Mouse (Mus musculus) liver, embryonic 12.5 days (tissue): ENCODE measurements at regions not wholly inside any gene's neighbourhood (a gene's known extent, or its start where the extent isn't known, plus 50 kb on each side); places are given as distances from the start of the nearest gene placed in this dataset.
A peak's percentile ranks its signal among the peaks of the same experiment; 100 is the strongest.

Experiments
- ATAC-seq: fragments of 200-750 bp; cut with Nextera tagmentation; 2 replicates; pipeline ENCODE4 v1.8.0; 2017; ENCODE audit warnings: moderate number of reproducible peaks, mild to moderate bottlenecking, moderate library complexity
- H3K27ac ChIP-seq: fragments of 300-500 bp; sonication (generic); 2 replicates; pipeline ENCODE4 v1.5.1; 2016; ENCODE audit warnings: mild to moderate bottlenecking
- H3K27me3 ChIP-seq: fragments of 300-500 bp; sonication (generic); replicated peaks from 2 replicates; pipeline ENCODE4 v1.6.1; 2016; ENCODE audit warnings: mild to moderate bottlenecking, moderate library complexity
- H3K36me3 ChIP-seq: fragments of 300-500 bp; sonication (generic); 2 replicates; pipeline ENCODE4 v1.6.1; 2016; ENCODE audit warnings: mild to moderate bottlenecking, moderate library complexity
- H3K4me1 ChIP-seq: fragments of 300-500 bp; sonication (generic); 2 replicates; pipeline ENCODE4 v1.6.1; 2016
- H3K4me2 ChIP-seq: fragments of 300-500 bp; sonication (generic); 2 replicates; pipeline ENCODE4 v1.6.1; 2016; ENCODE audit warnings: mild to moderate bottlenecking, moderate library complexity
- H3K4me3 ChIP-seq: fragments of 300-500 bp; sonication (generic); 2 replicates; pipeline ENCODE4 v1.5.1; 2016; ENCODE audit warnings: mild to moderate bottlenecking, moderate library complexity
- H3K9ac ChIP-seq: fragments of 300-500 bp; sonication (generic); 2 replicates; pipeline ENCODE4 v1.6.1; 2016; ENCODE audit warnings: mild to moderate bottlenecking, moderate library complexity
- H3K9me3 ChIP-seq: fragments of 300-500 bp; sonication (generic); replicated peaks from 2 replicates; pipeline ENCODE4 v1.6.1; 2016; ENCODE audit warnings: mild to moderate bottlenecking, moderate library complexity
- WGBS: fragments of 180-500 bp; shearing (Covaris S2); methylation state at CpG from one replicate; pipeline ENCODE4 v1.1.7; 2016; ENCODE audit not compliant: insufficient replicate concordance; 5-methylcytosine and 5-hydroxymethylcytosine counted together

DNA sequence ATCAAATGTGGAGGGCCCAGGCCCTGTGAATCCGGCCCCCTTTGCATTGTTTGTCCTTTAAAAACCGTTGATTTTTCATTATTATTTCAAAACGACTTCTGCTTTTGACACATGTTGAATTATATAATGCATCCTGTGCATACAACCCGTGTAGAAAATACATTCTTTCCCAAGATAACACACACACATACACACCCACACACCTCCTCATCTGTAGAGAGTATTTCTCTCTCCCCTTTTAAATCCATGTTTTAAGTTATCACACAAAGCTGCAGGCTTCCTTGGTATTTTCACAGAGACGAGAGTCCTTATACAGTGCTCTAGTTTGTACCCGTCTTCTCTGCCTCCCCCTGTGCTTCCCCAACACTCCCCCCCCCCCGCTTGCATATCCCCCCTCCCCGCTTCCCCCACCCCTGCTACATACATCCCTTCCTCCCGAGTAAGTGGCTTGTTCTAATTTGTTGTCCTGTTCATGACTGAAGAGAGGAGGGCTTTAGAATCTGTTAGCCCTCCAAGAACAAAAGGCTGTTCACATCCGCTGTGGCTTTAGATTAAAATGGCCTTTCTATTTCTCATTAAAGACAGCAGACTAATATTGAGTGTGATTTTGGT lies 95.8 kb upstream of the Errfi1 start:
- Histone ChIP-seq H3K4me1 (peaks cover 18% of the 10 kb centered on the region), H3K4me2 (no peak overlapping the region), H3K36me3 (no peaks in the 10 kb centered on the region), H3K4me3 (no peak overlapping the region), H3K9me3 (no peaks in the 10 kb centered on the region), H3K27me3 (no peaks in the 10 kb centered on the region), H3K27ac (peak overlapping the region; percentile 32; the same call in 1 of the 2 replicates), H3K9ac (no peak overlapping the region)
- WGBS, result 38% methylated on average over 10 of the region's 10 CpGs
- no peak for ATAC-seq

DNA sequence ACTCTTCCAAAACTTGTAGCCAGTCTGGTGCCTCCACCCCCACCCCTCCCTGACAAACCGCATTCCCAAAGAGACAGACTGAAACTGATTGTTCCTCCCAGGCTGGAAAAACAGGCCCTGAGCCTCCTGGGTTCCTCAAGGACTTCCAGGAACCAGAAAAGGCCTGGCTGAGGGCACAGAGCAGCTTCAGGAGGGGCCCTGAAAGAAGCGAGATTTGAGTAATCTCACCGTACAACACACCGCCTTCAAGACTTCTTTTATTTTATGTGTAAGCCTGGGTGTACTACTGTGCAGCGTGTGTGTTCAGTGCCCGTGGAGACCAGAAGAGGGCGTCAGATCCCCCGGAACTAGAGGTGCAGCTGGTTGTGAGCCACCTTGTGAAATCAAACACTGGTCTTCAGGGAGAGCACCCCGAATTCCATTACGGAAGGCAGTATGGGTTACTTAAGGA lies 96.4 kb upstream of the Errfi1 start:
- no peak overlapping the region for H3K4me2 ChIP-seq
- no peak overlapping the region for H3K4me3 ChIP-seq
- ATAC-seq, result no peak
- H3K36me3 ChIP-seq, result no peaks in the 10 kb centered on the region
- H3K9ac ChIP-seq, result no peak overlapping the region
- 68% methylated on average over 10 of the region's 10 CpGs for WGBS
- peaks cover 18% of the 10 kb centered on the region for H3K4me1 ChIP-seq
- H3K9me3 ChIP-seq, result no peaks in the 10 kb centered on the region
- H3K27me3 ChIP-seq, result no peaks in the 10 kb centered on the region
- peak overlapping the region; percentile 22; the same call in 1 of the 2 replicates for H3K27ac ChIP-seq

DNA sequence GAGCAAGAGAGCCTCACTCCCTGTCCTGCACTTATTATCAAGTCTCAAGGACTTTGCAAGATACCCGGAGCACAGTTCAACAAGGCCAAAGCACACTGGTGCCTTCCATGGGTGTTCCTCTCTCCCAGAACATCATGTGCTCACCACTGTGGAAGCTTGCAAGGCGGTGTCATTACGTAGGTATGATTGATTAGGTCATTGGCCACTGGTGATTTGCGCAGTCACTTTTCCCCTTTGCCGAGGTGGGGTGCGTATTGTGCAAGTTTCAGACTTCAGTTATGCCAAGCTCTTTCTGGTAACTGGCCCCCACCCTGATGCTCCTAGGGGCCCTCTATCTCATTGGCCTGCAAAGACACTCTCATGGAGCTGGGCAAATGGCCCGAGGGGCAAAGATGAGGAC lies 98.3 kb upstream of the Errfi1 start:
- 82% methylated on average over 7 of the region's 7 CpGs for WGBS

DNA sequence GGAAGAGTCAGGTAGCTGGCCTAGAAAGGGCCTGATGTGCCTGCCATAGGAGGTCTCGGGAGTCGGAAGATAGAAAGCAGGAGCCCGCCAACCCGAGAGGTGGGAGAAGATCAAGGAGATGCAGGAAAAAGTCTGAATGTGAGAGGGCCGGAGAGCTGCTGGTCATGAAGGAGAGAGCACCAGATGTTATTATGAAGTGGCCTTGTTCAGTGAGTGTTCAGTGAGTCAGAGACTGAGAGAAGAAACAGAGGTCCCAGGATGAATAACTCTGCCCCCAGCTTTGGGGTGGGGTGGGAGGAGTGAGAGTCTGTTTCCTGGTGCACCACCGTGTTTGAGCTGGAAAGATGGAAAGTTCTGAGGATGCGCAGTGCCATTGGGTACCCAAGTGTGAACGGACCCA lies 100.2 kb upstream of the Slc45a1 start:
- Histone ChIP-seq H3K9me3 (no peaks in the 10 kb centered on the region), H3K36me3 (no peaks in the 10 kb centered on the region), H3K4me2 (no peak overlapping the region), H3K4me3 (no peak overlapping the region), H3K4me1 (peaks cover 7% of the 10 kb centered on the region), H3K27me3 (peaks cover 6% of the 10 kb centered on the region; the same call in 1 of the 2 replicates), H3K27ac (no peak overlapping the region), H3K9ac (no peak overlapping the region)
- ATAC-seq, result no peak
- WGBS, result 79% methylated on average over 8 of the region's 8 CpGs

More for the DNA sequence above, 98.3 kb upstream of the Errfi1 start:
- H3K4me1 ChIP-seq, result peaks cover 18% of the 10 kb centered on the region
- no peak overlapping the region for H3K4me2 ChIP-seq
- no peak for ATAC-seq
- H3K27me3 ChIP-seq, result peaks cover 6% of the 10 kb centered on the region; the same call in 1 of the 2 replicates
- no peaks in the 10 kb centered on the region for H3K36me3 ChIP-seq
- H3K9ac ChIP-seq, result no peak overlapping the region
- no peaks in the 10 kb centered on the region for H3K9me3 ChIP-seq
- no peak overlapping the region for H3K4me3 ChIP-seq
- H3K27ac ChIP-seq, result no peak overlapping the region

DNA sequence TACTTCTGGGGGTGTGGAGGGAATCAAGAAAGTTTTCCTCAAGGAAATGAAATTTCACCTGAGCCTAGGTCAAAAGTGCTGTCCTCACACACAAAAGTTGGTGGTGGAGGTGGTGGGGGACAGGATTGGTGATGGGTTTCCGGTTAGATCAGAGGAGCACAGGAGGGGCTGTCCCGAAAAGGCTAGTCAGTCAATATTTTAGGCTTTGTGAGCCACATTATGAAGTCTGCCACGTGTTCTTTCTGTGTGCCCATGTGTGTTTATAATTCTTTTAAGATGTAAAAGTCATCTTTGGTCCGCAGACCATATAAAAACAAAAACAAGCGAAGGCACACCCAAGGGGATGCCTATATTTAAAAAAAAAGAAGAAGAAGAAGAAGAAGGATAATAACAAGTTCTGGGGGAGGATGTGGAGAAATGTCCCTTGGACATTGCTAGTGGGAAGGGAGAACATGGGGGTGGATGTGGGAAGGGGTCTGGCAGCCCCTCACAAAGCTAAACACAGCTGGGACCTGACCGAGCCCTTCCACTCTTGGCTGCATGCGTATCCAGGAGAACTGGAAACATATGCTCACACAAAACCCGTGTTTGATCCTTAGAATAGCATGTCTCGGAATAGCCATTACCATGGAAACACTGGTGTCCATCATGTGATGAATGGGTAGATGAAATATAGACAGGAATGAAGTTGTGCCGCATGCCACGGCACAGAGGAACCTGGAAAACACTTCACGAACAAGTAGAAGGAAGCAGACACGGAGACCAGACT lies 98.7 kb upstream of the Slc45a1 start:
- Histone ChIP-seq H3K4me1 (peaks cover 10% of the 10 kb centered on the region), H3K27ac (no peak overlapping the region), H3K9me3 (no peaks in the 10 kb centered on the region), H3K4me3 (no peak overlapping the region), H3K9ac (no peak overlapping the region), H3K36me3 (no peaks in the 10 kb centered on the region), H3K4me2 (no peak overlapping the region), H3K27me3 (peaks cover 6% of the 10 kb centered on the region; the same call in 1 of the 2 replicates)
- ATAC-seq, result no peak
- WGBS, result 63% methylated on average over 13 of the region's 13 CpGs

DNA sequence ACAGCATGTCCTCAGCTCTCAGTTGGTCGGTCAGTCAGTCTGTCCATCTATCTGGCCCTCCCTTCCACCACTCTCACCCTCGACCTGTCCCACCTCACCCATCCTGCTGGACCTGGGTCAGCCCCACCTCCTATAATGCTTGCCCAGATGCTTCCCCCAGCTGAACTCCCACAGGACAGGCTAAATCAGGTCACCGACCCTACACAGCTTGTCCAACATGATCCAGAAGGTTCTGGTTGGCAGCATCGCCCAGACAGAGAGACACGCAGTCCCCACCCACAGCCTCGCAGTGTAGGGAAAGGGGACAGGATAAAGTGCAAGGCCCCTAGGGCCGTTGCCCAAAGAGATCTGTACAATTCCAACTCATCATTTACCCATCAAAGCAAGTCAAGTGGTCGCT lies 97.1 kb upstream of the Slc45a1 start:
- Histone ChIP-seq H3K36me3 (no peaks in the 10 kb centered on the region), H3K9me3 (no peaks in the 10 kb centered on the region), H3K4me3 (no peak overlapping the region), H3K27ac (no peak overlapping the region), H3K9ac (no peak overlapping the region), H3K4me1 (peaks cover 13% of the 10 kb centered on the region), H3K4me2 (no peak overlapping the region), H3K27me3 (peaks cover 6% of the 10 kb centered on the region; the same call in 1 of the 2 replicates)
- WGBS, result 77% methylated on average over 8 of the region's 8 CpGs
- no peak for ATAC-seq

DNA sequence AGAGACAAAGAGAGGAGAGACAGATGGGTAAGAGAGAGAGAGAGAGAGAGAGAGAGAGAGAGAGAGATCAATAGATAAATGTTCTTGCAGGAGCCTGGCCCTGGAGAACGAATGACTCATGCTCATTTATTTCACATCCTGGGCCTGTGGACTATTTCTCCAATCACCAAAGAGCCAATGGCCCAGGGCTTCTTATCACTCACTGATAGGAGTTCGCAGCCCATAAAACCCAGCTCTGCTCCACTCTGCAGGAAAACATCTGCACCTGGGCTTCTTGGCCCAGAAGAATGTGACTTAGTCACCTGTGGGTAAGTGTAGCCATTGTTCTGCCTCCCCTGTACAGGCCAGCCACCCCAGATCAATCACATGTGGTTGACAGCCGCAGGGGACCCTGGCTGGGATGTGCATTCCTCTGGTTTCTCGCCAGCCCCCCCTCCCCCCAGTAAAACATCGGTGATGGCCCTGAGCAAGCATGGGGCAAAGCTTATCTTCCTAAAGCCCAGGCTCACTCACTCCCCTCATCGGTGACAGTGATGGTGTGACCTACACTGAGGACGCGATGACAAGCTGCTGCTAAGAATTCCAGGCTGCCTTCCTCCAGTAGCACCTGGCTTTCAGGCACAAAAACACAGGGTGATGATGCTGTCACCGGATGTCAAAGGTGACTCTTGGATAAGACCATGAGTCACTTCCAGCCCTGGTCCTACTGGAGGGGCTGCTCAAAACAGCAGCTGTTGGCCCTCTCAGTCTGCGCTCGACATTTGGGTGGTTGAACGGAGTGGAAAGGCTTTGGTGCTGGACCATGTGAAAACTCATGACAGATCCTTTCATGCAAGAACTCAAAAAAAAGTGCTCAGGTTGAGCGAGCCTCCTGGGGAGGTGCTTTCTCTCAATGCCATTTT lies 96.4 kb upstream of the Slc45a1 start:
- no peak overlapping the region for H3K4me2 ChIP-seq
- no peak overlapping the region for H3K4me3 ChIP-seq
- H3K4me1 ChIP-seq, result peaks cover 17% of the 10 kb centered on the region
- peaks cover 6% of the 10 kb centered on the region; the same call in 1 of the 2 replicates for H3K27me3 ChIP-seq
- H3K9ac ChIP-seq, result no peak overlapping the region
- H3K9me3 ChIP-seq, result no peaks in the 10 kb centered on the region
- WGBS, result 34% methylated on average over 13 of the region's 13 CpGs
- H3K36me3 ChIP-seq, result no peaks in the 10 kb centered on the region
- H3K27ac ChIP-seq, result no peak overlapping the region
- no peak for ATAC-seq

DNA sequence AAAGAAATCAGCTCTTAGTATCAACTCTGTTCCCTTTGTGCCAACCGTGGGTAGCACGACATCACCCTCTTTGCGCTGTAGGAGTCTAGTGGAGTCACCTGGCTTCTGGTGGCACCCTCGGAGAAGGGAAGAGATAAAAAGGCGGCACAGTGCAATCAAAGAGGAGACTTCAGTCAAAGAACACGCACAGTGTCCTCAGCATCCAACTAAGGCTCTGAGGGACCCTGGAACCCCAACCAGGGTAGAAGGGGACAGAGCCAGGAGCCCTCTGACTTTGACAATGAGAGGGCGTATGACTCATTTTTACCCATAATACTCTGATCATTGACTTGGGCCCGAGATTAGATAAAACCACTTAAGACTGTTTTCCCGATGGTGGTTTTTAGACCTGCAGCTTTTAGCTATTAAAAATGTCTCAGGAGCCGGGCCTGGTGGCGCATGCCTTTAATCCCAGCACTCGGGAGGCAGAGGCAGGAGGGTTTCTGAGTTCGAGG lies 94.5 kb upstream of the Slc45a1 start:
- Histone ChIP-seq H3K4me2 (no peak overlapping the region), H3K27ac (peak overlapping the region; percentile 57), H3K27me3 (no peaks in the 10 kb centered on the region), H3K36me3 (no peaks in the 10 kb centered on the region), H3K4me1 (peaks cover 22% of the 10 kb centered on the region), H3K9me3 (no peaks in the 10 kb centered on the region), H3K4me3 (no peak overlapping the region), H3K9ac (no peak overlapping the region)
- WGBS, result 64% methylated on average over 13 of the region's 13 CpGs
- no peak for ATAC-seq

DNA sequence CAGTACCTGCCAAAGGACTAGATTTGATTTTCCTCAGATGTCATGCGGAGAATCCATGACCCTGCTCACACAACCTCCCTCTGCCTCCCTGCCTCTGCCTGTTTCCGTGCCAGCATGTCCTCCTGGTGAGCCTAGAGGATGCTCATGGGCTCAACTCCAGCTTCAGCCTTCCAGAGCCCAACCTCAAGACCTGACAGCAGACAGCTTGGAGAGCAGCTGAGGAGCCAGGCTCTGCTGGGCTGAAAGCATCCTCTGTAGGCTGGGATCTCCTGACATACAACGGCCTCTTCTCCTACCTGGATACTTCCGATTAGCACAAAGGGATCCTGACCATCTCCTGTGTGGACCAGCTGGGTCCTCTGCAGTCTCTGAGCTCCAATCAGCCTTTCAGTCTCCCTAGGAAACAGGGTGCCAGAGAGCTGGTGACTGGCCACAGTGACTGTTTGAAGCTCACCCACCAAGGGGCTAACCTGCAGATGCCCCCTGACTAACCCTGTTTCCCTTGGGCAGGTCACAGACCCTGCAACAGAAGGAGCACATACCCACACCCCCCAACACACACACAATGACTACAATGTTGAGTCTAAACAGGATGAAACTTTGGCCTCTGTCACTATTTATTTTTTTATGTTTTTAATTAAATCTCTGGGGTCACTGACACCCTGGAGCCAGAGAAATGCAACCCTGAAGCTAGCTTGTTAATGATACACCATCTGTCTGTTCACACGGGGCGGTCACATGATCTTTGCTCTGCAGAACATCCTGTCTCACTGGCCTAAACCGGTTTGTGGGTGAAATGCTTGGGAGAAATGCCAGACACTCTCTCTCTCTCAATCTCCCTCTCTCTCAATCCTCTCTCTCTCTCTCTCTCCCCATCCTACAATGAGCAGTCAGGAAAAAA lies 93.8 kb upstream of the Slc45a1 start:
- Histone ChIP-seq H3K4me2 (no peak overlapping the region), H3K27me3 (no peaks in the 10 kb centered on the region), H3K9ac (no peak overlapping the region), H3K9me3 (no peaks in the 10 kb centered on the region), H3K4me1 (peaks cover 22% of the 10 kb centered on the region), H3K36me3 (no peaks in the 10 kb centered on the region), H3K27ac (peak overlapping the region; percentile 57), H3K4me3 (no peak overlapping the region)
- ATAC-seq, result peak; percentile 50
- 41% methylated on average over 7 of the region's 7 CpGs for WGBS

DNA sequence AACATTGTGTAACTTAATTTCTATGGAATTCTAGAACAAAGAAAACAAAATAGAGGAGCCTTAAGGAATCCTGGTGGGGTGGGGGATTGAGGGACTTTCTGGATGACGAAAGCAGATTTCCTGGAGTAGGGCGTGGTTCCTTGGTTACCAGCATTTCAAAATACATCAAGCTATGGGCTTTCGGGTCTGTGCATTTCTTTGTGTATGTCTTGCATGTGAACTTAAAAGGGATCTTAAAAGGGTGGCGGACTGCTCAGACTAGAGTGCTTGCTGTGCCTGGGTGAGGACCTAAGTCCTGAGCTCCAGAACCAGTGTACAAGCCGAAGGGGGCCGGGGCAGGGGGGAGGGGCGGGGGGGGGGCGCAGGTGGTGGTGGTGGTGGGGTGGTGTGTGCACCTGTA lies 91.5 kb upstream of the Slc45a1 start:
- no peaks in the 10 kb centered on the region for H3K9me3 ChIP-seq
- no peak overlapping the region for H3K9ac ChIP-seq
- H3K4me1 ChIP-seq, result peaks cover 22% of the 10 kb centered on the region
- H3K4me2 ChIP-seq, result no peak overlapping the region
- H3K27me3 ChIP-seq, result no peaks in the 10 kb centered on the region
- H3K27ac ChIP-seq, result no peak overlapping the region
- H3K4me3 ChIP-seq, result no peak overlapping the region
- WGBS, result 61% methylated on average over 8 of the region's 8 CpGs
- H3K36me3 ChIP-seq, result no peaks in the 10 kb centered on the region
- ATAC-seq, result no peak

DNA sequence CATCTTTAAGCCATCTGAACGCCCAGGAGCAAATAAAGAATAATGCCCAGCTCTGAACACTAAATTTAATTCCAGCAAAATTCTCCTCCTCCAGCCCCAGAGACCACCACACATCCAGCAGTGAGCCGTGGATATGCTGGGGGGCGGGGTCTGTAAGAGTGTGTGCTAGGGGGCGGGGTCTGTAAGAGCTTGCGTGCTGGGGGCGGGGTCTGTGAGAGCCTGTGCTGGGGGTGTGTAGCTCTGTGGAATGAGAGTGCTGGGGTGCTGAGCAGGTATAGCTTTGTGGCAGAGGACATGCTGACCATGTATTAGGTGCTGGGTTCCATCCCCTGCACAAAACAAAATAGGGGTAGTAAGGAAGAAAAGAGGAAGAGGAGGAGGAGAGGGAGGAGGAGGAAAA lies 91.1 kb upstream of the Slc45a1 start:
- Histone ChIP-seq H3K4me1 (peaks cover 19% of the 10 kb centered on the region), H3K9ac (no peak overlapping the region), H3K27ac (no peak overlapping the region), H3K4me3 (no peak overlapping the region), H3K27me3 (no peaks in the 10 kb centered on the region), H3K9me3 (no peaks in the 10 kb centered on the region), H3K4me2 (peak overlapping the region; percentile 14; the same call in 1 of the 2 replicates), H3K36me3 (no peaks in the 10 kb centered on the region)
- no peak for ATAC-seq
- WGBS, result 15% methylated on average over 6 of the region's 6 CpGs
